Mouse (Mus musculus): ENCODE measurements around the gene Cacng8.

GRCm38 (mm10) chr7:3354850-3355249 lies 35.6 kb upstream of the Cacng8 start:
- TF ChIP-seq FLI1 (IDR thresholded peaks at IDR 0.05; ENCODE audit: low read length) (no peak), GATA1 (IDR thresholded peaks at IDR 0.05; ENCODE audit: borderline replicate concordance, low read length) (no peak)

All from megakaryocyte, embryonic 14.5 days (primary cell).